Mouse (Mus musculus): Measurements from ENCODE around the gene Cdk5. TPM values are rescaled to one million over a fixed set of nuclear protein-coding genes. Genes with fewer than 3 reads are reported as not detected.

The Cdk5 gene
- polyA plus RNA-seq, 1 experiment from 2014 or later: 62.4 TPM

DNA sequence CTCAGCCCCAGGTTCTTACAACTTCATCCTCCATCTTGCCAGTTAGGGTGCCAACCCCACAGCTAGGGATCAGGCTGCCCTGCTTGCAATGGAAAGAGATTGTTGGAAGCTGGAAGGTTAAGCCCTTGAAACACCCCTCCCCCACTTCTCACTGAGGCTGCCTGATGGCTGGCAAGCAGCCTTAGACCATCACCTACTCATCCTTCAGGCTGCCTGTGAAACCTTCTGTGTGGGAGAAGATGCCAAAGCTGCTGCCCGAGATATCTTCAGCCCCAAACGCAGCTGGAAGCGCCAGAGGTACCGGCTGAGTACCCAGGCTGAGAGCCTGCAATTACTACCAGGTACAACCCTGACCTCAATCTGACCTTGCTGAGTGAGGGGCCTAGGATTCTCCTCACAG lies 43.8 kb downstream of the Cdk5 start:
- 77% methylated on average over 4 of the region's 4 CpGs for WGBS
- no peak for DNase-seq (ENCODE audit: low spot score)

DNA sequence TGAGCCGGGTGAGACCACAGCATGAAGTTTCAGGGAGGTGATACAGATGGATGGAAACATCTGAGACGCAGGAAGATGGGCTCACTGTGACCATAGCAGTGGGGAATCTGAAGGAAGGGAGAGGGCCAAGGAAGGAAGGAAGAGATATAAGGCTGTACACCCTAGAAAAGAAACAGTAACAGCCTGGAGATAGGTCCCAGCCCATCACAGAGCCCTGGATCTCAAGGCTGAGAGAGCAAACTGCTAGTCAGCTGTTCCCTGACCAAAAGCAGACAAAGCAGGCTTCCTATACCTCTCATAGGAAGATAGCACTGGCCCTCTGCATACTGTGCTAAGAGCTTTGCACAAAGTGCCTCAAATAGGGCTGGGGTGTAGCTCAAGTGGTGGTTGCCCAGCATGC lies 44.6 kb downstream of the Cdk5 start:
- Histone ChIP-seq H3K27me3 (ENCODE audit: control insufficient read depth, insufficient read depth, low read length) (no peaks in the 10 kb centered on the region), H3K4me1 (replicated peaks; ENCODE audit: control insufficient read depth, insufficient read depth, low read length) (no peaks in the 10 kb centered on the region), H3K36me3 (ENCODE audit: control insufficient read depth, insufficient read depth, low read length) (no peaks in the 10 kb centered on the region), H3K9me3 (ENCODE audit: control insufficient read depth, low read length) (no peaks in the 10 kb centered on the region), H3K4me3 (ENCODE audit: low read depth, low read length) (no peak overlapping the region), H3K9ac (ENCODE audit: low read depth, low read length) (no peak overlapping the region), H3K27ac (ENCODE audit: low read depth, low read length) (no peak overlapping the region), H3K4me2 (replicated peaks; ENCODE audit: low read depth, low read length) (no peak overlapping the region)
- 73% methylated on average over 2 of the region's 2 CpGs for WGBS
- ATAC-seq (ENCODE audit: low FRiP score) (no peak), DNase-seq (ENCODE audit: low spot score) (no peak)

More for the DNA sequence above, 43.8 kb downstream of the Cdk5 start:
- Histone ChIP-seq H3K4me3 (ENCODE audit: low read depth, low read length) (no peak overlapping the region), H3K27me3 (ENCODE audit: control insufficient read depth, insufficient read depth, low read length) (no peaks in the 10 kb centered on the region), H3K9me3 (ENCODE audit: control insufficient read depth, low read length) (no peaks in the 10 kb centered on the region), H3K9ac (ENCODE audit: low read depth, low read length) (no peak overlapping the region), H3K27ac (ENCODE audit: low read depth, low read length) (no peak overlapping the region), H3K4me2 (replicated peaks; ENCODE audit: low read depth, low read length) (no peak overlapping the region), H3K4me1 (replicated peaks; ENCODE audit: control insufficient read depth, insufficient read depth, low read length) (no peaks in the 10 kb centered on the region), H3K36me3 (ENCODE audit: control insufficient read depth, insufficient read depth, low read length) (no peaks in the 10 kb centered on the region)
- ATAC-seq (ENCODE audit: low FRiP score): no peak

DNA sequence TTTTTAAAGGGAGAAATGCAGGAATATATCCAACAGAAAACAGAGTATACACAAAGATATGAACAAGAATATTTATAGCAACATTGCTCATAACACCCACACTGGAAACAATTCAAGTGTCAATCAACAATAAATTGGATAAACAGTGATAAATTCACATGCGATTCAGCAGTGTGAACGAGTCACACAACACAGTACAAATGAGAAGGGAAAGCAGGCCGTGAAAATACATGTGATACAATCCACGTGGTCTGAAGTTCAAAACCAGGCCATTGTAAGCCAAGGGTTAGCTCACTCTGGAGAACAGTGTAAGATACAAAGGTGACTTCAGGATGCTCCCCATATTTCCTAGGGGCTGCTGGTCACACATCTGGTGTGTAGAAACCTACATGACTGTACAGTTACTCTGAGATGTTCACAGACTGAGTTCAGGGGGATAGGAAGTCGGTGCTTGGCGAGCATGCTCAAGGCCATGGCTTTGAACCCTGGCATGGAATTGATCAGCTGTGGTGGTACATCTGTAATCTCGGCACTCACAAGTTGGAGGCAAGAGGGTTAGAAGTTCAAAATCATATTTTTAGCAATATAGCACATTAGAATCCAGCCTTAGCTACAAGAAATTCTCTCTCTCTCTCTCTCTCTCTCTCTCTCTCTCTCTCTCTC lies 48.5 kb downstream of the Cdk5 start:
- 87% methylated on average over 7 of the region's 7 CpGs for WGBS
- DNase-seq (ENCODE audit: low spot score): no peak
- ATAC-seq (ENCODE audit: low FRiP score): no peak

DNA sequence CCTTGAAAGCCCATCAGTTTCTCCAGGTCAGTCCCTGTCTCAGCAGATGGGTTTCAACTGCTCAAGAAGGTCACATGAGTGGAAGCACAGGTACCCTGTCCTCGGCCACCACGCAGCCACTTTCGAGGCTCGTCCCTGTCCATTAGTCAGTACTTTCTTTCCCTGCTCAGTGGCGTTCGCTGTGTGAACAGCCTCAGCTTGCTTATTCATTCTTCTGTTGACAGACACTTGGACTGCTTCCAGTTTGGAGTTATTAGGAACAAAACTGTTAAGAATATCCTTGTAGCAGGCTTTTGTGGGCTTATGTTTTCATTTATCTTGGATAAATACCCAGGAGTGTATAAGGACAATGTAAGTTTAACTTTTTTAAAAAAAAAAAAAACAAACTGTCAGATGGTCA lies 49.1 kb downstream of the Cdk5 start:
- WGBS: 82% methylated on average over 6 of the region's 6 CpGs
- ATAC-seq (ENCODE audit: low FRiP score) (no peak), DNase-seq (ENCODE audit: low spot score) (no peak)
- Histone ChIP-seq H3K4me1 (replicated peaks; ENCODE audit: control insufficient read depth, insufficient read depth, low read length) (no peaks in the 10 kb centered on the region), H3K9ac (ENCODE audit: low read depth, low read length) (no peak overlapping the region), H3K27ac (ENCODE audit: low read depth, low read length) (no peak overlapping the region), H3K36me3 (ENCODE audit: control insufficient read depth, insufficient read depth, low read length) (no peaks in the 10 kb centered on the region), H3K4me3 (ENCODE audit: low read depth, low read length) (no peak overlapping the region), H3K9me3 (ENCODE audit: control insufficient read depth, low read length) (no peaks in the 10 kb centered on the region), H3K4me2 (replicated peaks; ENCODE audit: low read depth, low read length) (no peak overlapping the region), H3K27me3 (ENCODE audit: control insufficient read depth, insufficient read depth, low read length) (no peaks in the 10 kb centered on the region)

More for the DNA sequence above, 48.5 kb downstream of the Cdk5 start:
- Histone ChIP-seq H3K36me3 (ENCODE audit: control insufficient read depth, insufficient read depth, low read length) (no peaks in the 10 kb centered on the region), H3K4me3 (ENCODE audit: low read depth, low read length) (no peak overlapping the region), H3K9me3 (ENCODE audit: control insufficient read depth, low read length) (no peaks in the 10 kb centered on the region), H3K4me1 (replicated peaks; ENCODE audit: control insufficient read depth, insufficient read depth, low read length) (no peaks in the 10 kb centered on the region), H3K9ac (ENCODE audit: low read depth, low read length) (no peak overlapping the region), H3K4me2 (replicated peaks; ENCODE audit: low read depth, low read length) (no peak overlapping the region), H3K27ac (ENCODE audit: low read depth, low read length) (no peak overlapping the region), H3K27me3 (ENCODE audit: control insufficient read depth, insufficient read depth, low read length) (no peaks in the 10 kb centered on the region)

DNA sequence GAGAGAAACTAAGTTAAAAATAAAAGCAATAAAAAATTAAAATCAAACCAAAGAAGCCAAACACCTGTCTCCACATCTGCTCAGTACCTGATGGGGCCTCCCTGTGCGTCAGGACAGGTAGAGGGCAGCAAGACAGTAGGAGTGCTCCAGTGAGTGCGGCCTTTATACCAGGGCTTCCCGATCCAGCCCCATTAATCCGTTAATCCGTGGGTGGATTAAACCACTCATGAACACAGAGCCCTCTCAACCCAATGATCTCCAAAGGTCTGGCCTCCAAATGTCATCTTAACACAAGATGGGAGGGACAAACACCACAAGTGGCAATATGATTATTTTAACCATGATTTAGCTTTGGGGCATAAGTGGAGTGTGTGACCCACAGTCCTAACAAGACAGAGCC lies 49.5 kb downstream of the Cdk5 start:
- H3K36me3 ChIP-seq (ENCODE audit: control insufficient read depth, insufficient read depth, low read length): no peaks in the 10 kb centered on the region
- no peak overlapping the region for H3K4me3 ChIP-seq (ENCODE audit: low read depth, low read length)
- no peaks in the 10 kb centered on the region for H3K9me3 ChIP-seq (ENCODE audit: control insufficient read depth, low read length)
- H3K27ac ChIP-seq (ENCODE audit: low read depth, low read length): no peak overlapping the region
- no peaks in the 10 kb centered on the region for H3K4me1 ChIP-seq (replicated peaks; ENCODE audit: control insufficient read depth, insufficient read depth, low read length)
- no peak for ATAC-seq (ENCODE audit: low FRiP score)
- no peaks in the 10 kb centered on the region for H3K27me3 ChIP-seq (ENCODE audit: control insufficient read depth, insufficient read depth, low read length)
- no peak overlapping the region for H3K4me2 ChIP-seq (replicated peaks; ENCODE audit: low read depth, low read length)
- H3K9ac ChIP-seq (ENCODE audit: low read depth, low read length): no peak overlapping the region
- 78% methylated on average over 5 of the region's 5 CpGs for WGBS
- DNase-seq (ENCODE audit: low spot score): no peak

DNA sequence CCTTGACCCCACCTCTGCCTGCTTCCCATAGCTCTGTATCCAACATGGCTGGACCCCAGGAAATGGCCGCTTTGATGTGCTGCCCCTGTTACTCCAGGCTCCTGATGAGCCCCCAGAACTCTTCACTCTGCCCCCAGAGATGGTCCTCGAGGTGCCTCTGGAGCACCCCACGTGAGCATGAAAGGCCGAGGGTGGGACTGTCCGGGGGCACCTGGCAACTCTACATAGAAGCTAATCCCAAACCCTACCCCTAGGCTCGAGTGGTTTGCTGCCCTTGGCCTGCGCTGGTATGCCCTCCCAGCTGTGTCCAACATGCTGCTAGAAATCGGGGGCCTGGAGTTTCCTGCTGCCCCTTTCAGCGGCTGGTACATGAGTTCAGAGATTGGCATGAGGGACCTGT lies 53.6 kb downstream of the Cdk5 start:
- no peak for DNase-seq (ENCODE audit: low spot score)
- H3K4me1 ChIP-seq (replicated peaks; ENCODE audit: control insufficient read depth, insufficient read depth, low read length): 0 out of 2 replicates have a peak, but pooled peaks cover under 1% of the 10 kb centered on the region
- ATAC-seq (ENCODE audit: low FRiP score): no peak
- H3K4me3 ChIP-seq (ENCODE audit: low read depth, low read length): no peak overlapping the region
- H3K9me3 ChIP-seq (ENCODE audit: control insufficient read depth, low read length): no peaks in the 10 kb centered on the region
- H3K27ac ChIP-seq (ENCODE audit: low read depth, low read length): no peak overlapping the region
- no peaks in the 10 kb centered on the region for H3K36me3 ChIP-seq (ENCODE audit: control insufficient read depth, insufficient read depth, low read length)
- H3K27me3 ChIP-seq (ENCODE audit: control insufficient read depth, insufficient read depth, low read length): no peaks in the 10 kb centered on the region
- no peak overlapping the region for H3K9ac ChIP-seq (ENCODE audit: low read depth, low read length)
- no peak overlapping the region for H3K4me2 ChIP-seq (replicated peaks; ENCODE audit: low read depth, low read length)
- 88% methylated on average over 9 of the region's 9 CpGs for WGBS

Other genes starting within 250 kb of the Cdk5 start
- gene Kcnh2, start 71.9 kb downstream of the Cdk5 start, polyA plus RNA-seq (2014; fragmentation: Nextera tagmentation; extraction: Ambion mirVana): 11.9 and 12.3 TPM in 2 replicates
- gene Nos3, start 58.7 kb downstream of the Cdk5 start, polyA plus RNA-seq (2014; fragmentation: Nextera tagmentation; extraction: Ambion mirVana): 4.5 and 5.2 TPM in 2 replicates
- gene Atg9b, start 31.4 kb downstream of the Cdk5 start, polyA plus RNA-seq (2014; fragmentation: Nextera tagmentation; extraction: Ambion mirVana): 0.12 and 0.28 TPM in 2 replicates
- 29.7 and 31.7 TPM in 2 replicates for gene Abcb8, start 29.9 kb downstream of the Cdk5 start, polyA plus RNA-seq (2014; fragmentation: Nextera tagmentation; extraction: Ambion mirVana)
- gene Asic3, start 10.1 kb downstream of the Cdk5 start, polyA plus RNA-seq (2014; fragmentation: Nextera tagmentation; extraction: Ambion mirVana): 0.52 and 0.88 TPM in 2 replicates
- 14.3 and 17.9 TPM in 2 replicates for gene Slc4a2, start 307 bp upstream of the Cdk5 start, polyA plus RNA-seq (2014; fragmentation: Nextera tagmentation; extraction: Ambion mirVana)
- gene Fastk, start 21.8 kb upstream of the Cdk5 start, polyA plus RNA-seq (2014; fragmentation: Nextera tagmentation; extraction: Ambion mirVana): 86.7 and 88.5 TPM in 2 replicates
- 30.0 and 33.6 TPM in 2 replicates for gene Tmub1, start 24.3 kb upstream of the Cdk5 start, polyA plus RNA-seq (2014; fragmentation: Nextera tagmentation; extraction: Ambion mirVana)
- gene Agap3, start 28.6 kb upstream of the Cdk5 start, polyA plus RNA-seq (2014; fragmentation: Nextera tagmentation; extraction: Ambion mirVana): 38.8 and 50.1 TPM in 2 replicates
- gene Gbx1, start 103.7 kb upstream of the Cdk5 start, polyA plus RNA-seq (2014; fragmentation: Nextera tagmentation; extraction: Ambion mirVana): 1.0 and 1.9 TPM in 2 replicates
- gene Asb10, start 117.4 kb upstream of the Cdk5 start, polyA plus RNA-seq (2014; fragmentation: Nextera tagmentation; extraction: Ambion mirVana): 0.20 and 0.33 TPM in 2 replicates
- gene 4931409K22Rik, start 133.3 kb upstream of the Cdk5 start, polyA plus RNA-seq (2014; fragmentation: Nextera tagmentation; extraction: Ambion mirVana): 0.14 TPM in 1 of 2 replicates, not detected in the other
- gene Abcf2, start 153.9 kb upstream of the Cdk5 start, polyA plus RNA-seq (2014; fragmentation: Nextera tagmentation; extraction: Ambion mirVana): 121 and 136 TPM in 2 replicates
- gene Chpf2, start 163.2 kb upstream of the Cdk5 start, polyA plus RNA-seq (2014; fragmentation: Nextera tagmentation; extraction: Ambion mirVana): 8.6 and 8.7 TPM in 2 replicates
- gene Smarcd3, start 200.9 kb upstream of the Cdk5 start, polyA plus RNA-seq (2014; fragmentation: Nextera tagmentation; extraction: Ambion mirVana): 42.3 and 45.9 TPM in 2 replicates